Mouse (Mus musculus): ENCODE measurements around the gene Mrps6. TPM values are rescaled to one million over a fixed set of nuclear protein-coding genes. Genes with fewer than 3 reads are reported as not detected.

Mrps6 gene
- polyA plus RNA-seq, 1 experiment from 2014 or later = 153 TPM

GRCm38 (mm10) chr16:92134148-92134764 lies 76.2 kb downstream of the Mrps6 start:
- WGBS = 83% methylated on average over 11 of the region's 11 CpGs
- Histone ChIP-seq H3K4me3 (no peak overlapping the region), H3K9ac (replicated peaks) (no peak overlapping the region), H3K27ac (replicated peaks) (no peak overlapping the region), H3K36me3 (no peaks in the 10 kb centered on the region), H3K9me3 (no peaks in the 10 kb centered on the region), H3K27me3 (no peaks in the 10 kb centered on the region), H3K4me2 (replicated peaks) (no peak overlapping the region), H3K4me1 (no peaks in the 10 kb centered on the region; the same call in 1 of the 2 replicates)
- ATAC-seq (replicated peaks) = no peak

GRCm38 (mm10) chr16:92136275-92136674 lies 78.2 kb downstream of the Mrps6 start:
- Histone ChIP-seq H3K9me3 (no peaks in the 10 kb centered on the region), H3K4me1 (peaks cover 9% of the 10 kb centered on the region), H3K4me3 (no peak overlapping the region), H3K27me3 (no peaks in the 10 kb centered on the region), H3K36me3 (no peaks in the 10 kb centered on the region), H3K27ac (replicated peaks) (no peak overlapping the region), H3K9ac (replicated peaks) (no peak overlapping the region), H3K4me2 (replicated peaks) (no peak overlapping the region)
- no peak for ATAC-seq (replicated peaks)
- 92% methylated on average over 15 of the region's 15 CpGs for WGBS

- Histone ChIP-seq H3K9ac (replicated peaks) (no peak overlapping the region), H3K4me2 (replicated peaks) (no peak overlapping the region), H3K27ac (replicated peaks) (0 out of 2 replicates have a peak overlapping the region, but pooled peaks have one; percentile 19), H3K4me3 (no peak overlapping the region), H3K9me3 (no peaks in the 10 kb centered on the region), H3K36me3 (no peaks in the 10 kb centered on the region), H3K27me3 (no peaks in the 10 kb centered on the region), H3K4me1 (peaks cover 16% of the 10 kb centered on the region)
- WGBS = 33% methylated on average over 15 of the region's 15 CpGs
- ATAC-seq (replicated peaks) = no peak
Measured at GRCm38 (mm10) chr16:92139386-92140261, 81.6 kb downstream of the Mrps6 start.

- Histone ChIP-seq H3K4me1 (peaks cover 16% of the 10 kb centered on the region), H3K4me3 (no peak overlapping the region), H3K27me3 (no peaks in the 10 kb centered on the region), H3K27ac (replicated peaks) (no peak overlapping the region), H3K9me3 (no peaks in the 10 kb centered on the region), H3K36me3 (no peaks in the 10 kb centered on the region), H3K4me2 (replicated peaks) (no peak overlapping the region), H3K9ac (replicated peaks) (no peak overlapping the region)
- ATAC-seq (replicated peaks) = no peak
- 74% methylated on average over 9 of the region's 9 CpGs for WGBS
Measured at GRCm38 (mm10) chr16:92140328-92140727, 82.3 kb downstream of the Mrps6 start.

GRCm38 (mm10) chr16:92141021-92141420 lies 83.0 kb downstream of the Mrps6 start:
- Histone ChIP-seq H3K9ac (replicated peaks) (no peak overlapping the region), H3K4me2 (replicated peaks) (no peak overlapping the region), H3K36me3 (no peaks in the 10 kb centered on the region), H3K9me3 (no peaks in the 10 kb centered on the region), H3K27ac (replicated peaks) (no peak overlapping the region), H3K27me3 (no peaks in the 10 kb centered on the region), H3K4me1 (peaks cover 16% of the 10 kb centered on the region), H3K4me3 (no peak overlapping the region)
- no peak for ATAC-seq (replicated peaks)
- 76% methylated on average over 12 of the region's 12 CpGs for WGBS

GRCm38 (mm10) chr16:92142426-92143012 lies 84.4 kb downstream of the Mrps6 start:
- Histone ChIP-seq H3K4me3 (no peak overlapping the region), H3K27me3 (no peaks in the 10 kb centered on the region), H3K4me2 (replicated peaks) (no peak overlapping the region), H3K36me3 (no peaks in the 10 kb centered on the region), H3K9me3 (no peaks in the 10 kb centered on the region), H3K9ac (replicated peaks) (no peak overlapping the region), H3K27ac (replicated peaks) (0 out of 2 replicates have a peak overlapping the region, but pooled peaks have one; percentile 15), H3K4me1 (peaks cover 16% of the 10 kb centered on the region)
- WGBS = 6% methylated on average over 9 of the region's 9 CpGs
- no peak for ATAC-seq (replicated peaks)

- H3K4me2 ChIP-seq (replicated peaks) = no peak overlapping the region
- H3K4me1 ChIP-seq = 0 out of 2 replicates have a peak, but pooled peaks cover under 1% of the 10 kb centered on the region
- H3K27me3 ChIP-seq = no peaks in the 10 kb centered on the region
- no peak overlapping the region for H3K4me3 ChIP-seq
- no peaks in the 10 kb centered on the region for H3K36me3 ChIP-seq
- no peak overlapping the region for H3K9ac ChIP-seq (replicated peaks)
- no peak for ATAC-seq (replicated peaks)
- no peak overlapping the region for H3K27ac ChIP-seq (replicated peaks)
- 84% methylated on average over 12 of the region's 12 CpGs for WGBS
- H3K9me3 ChIP-seq = no peaks in the 10 kb centered on the region
Measured at GRCm38 (mm10) chr16:92147631-92148366, 89.7 kb downstream of the Mrps6 start.

GRCm38 (mm10) chr16:92148367-92148728 lies 90.3 kb downstream of the Mrps6 start:
- no peaks in the 10 kb centered on the region for H3K27me3 ChIP-seq
- WGBS = 84% methylated on average over 2 of the region's 2 CpGs
- no peak overlapping the region for H3K4me3 ChIP-seq
- H3K4me1 ChIP-seq = no peaks in the 10 kb centered on the region
- H3K9ac ChIP-seq (replicated peaks) = no peak overlapping the region
- no peaks in the 10 kb centered on the region for H3K36me3 ChIP-seq
- H3K9me3 ChIP-seq = no peaks in the 10 kb centered on the region
- H3K4me2 ChIP-seq (replicated peaks) = no peak overlapping the region
- no peak for ATAC-seq (replicated peaks)
- H3K27ac ChIP-seq (replicated peaks) = no peak overlapping the region

- H3K36me3 ChIP-seq = no peaks in the 10 kb centered on the region
- no peak overlapping the region for H3K4me2 ChIP-seq (replicated peaks)
- no peak for ATAC-seq (replicated peaks)
- H3K4me1 ChIP-seq = no peaks in the 10 kb centered on the region
- no peaks in the 10 kb centered on the region for H3K27me3 ChIP-seq
- no peak overlapping the region for H3K4me3 ChIP-seq
- H3K27ac ChIP-seq (replicated peaks) = no peak overlapping the region
- 65% methylated on average over 4 of the region's 4 CpGs for WGBS
- H3K9ac ChIP-seq (replicated peaks) = no peak overlapping the region
- H3K9me3 ChIP-seq = no peaks in the 10 kb centered on the region
Measured at GRCm38 (mm10) chr16:92150975-92151374, 92.9 kb downstream of the Mrps6 start.

- 1% methylated on average over 14 of the region's 14 CpGs for WGBS
- peak overlapping the region; percentile 55 for H3K9ac ChIP-seq (replicated peaks)
- peak overlapping the region; percentile 62 for H3K27ac ChIP-seq (replicated peaks)
- peaks cover 11% of the 10 kb centered on the region; the same call in 1 of the 2 replicates for H3K4me1 ChIP-seq
- H3K27me3 ChIP-seq = no peaks in the 10 kb centered on the region
- peak overlapping the region; percentile 92 for H3K4me2 ChIP-seq (replicated peaks)
- peak; percentile 59 for ATAC-seq (replicated peaks)
- no peaks in the 10 kb centered on the region for H3K36me3 ChIP-seq
- H3K9me3 ChIP-seq = no peaks in the 10 kb centered on the region
- peak overlapping the region; percentile 52 for H3K4me3 ChIP-seq
Measured at GRCm38 (mm10) chr16:92158021-92158455, 100.0 kb downstream of the Mrps6 start.

GRCm38 (mm10) chr16:92158461-92159091 lies 100.5 kb downstream of the Mrps6 start:
- Histone ChIP-seq H3K4me1 (peaks cover 11% of the 10 kb centered on the region; the same call in 1 of the 2 replicates), H3K9ac (replicated peaks) (peak overlapping the region; percentile 55), H3K4me2 (replicated peaks) (peak overlapping the region; percentile 92), H3K27ac (replicated peaks) (peak overlapping the region; percentile 62), H3K36me3 (no peaks in the 10 kb centered on the region), H3K27me3 (no peaks in the 10 kb centered on the region), H3K9me3 (no peaks in the 10 kb centered on the region), H3K4me3 (peak overlapping the region; percentile 52)
- peak; percentile 97 for ATAC-seq (replicated peaks)
- 3% methylated on average over 30 of the region's 30 CpGs for WGBS
